Mouse (Mus musculus): Measurements from ENCODE around the gene Adcy5.
A peak's percentile ranks its signal among the peaks of the same experiment; 100 is the strongest.

Gene Adcy5

DNA sequence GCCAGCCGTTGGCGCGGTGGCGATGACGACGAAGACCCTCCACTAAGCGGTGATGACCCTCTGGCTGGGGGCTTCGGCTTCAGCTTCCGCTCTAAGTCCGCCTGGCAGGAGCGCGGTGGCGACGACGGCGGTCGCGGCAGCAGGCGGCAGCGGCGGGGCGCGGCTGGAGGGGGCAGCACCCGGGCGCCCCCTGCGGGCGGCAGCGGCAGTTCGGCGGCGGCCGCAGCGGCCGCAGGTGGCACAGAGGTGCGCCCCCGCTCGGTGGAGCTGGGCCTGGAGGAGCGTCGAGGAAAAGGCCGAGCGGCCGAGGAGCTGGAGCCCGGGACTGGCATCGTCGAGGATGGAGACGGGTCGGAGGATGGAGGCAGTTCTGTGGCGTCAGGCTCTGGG, 1.6 kb downstream of the Adcy5 start:
- DNase-seq (ENCODE audit: low read depth): no peak

- DNase-seq (ENCODE audit: low read depth): no peak
Measured at GRCm38 (mm10) chr16:35156832-35157231, 2.2 kb downstream of the Adcy5 start.

- DNase-seq (ENCODE audit: low read depth): no peak
Measured at GRCm38 (mm10) chr16:35159532-35159931, 4.9 kb downstream of the Adcy5 start.

- DNase-seq (ENCODE audit: low read depth): no peak
Measured at GRCm38 (mm10) chr16:35159991-35160390, 5.3 kb downstream of the Adcy5 start.

- DNase-seq (ENCODE audit: low read depth): no peak
Measured at GRCm38 (mm10) chr16:35164361-35165224, 9.9 kb downstream of the Adcy5 start.

DNA sequence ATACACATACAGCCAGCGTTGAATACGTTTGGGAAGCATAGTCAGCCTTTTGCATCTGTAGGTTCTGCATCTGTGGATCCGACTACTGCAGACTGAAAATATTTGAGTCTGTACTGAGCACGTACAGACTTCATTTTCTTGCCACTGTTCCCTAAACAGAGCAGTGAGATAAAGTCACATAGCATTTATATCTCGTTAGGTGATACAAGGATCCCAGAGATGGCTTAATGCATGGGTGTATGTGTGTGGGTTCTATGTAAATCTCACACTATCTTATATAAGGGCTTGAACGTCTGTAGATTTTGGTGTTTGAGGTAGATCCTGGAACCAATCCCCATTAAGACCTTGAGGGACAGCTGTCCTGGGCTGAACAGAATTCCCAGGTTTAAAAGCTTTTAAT, 10.7 kb downstream of the Adcy5 start:
- DNase-seq (ENCODE audit: low read depth): no peak

DNA sequence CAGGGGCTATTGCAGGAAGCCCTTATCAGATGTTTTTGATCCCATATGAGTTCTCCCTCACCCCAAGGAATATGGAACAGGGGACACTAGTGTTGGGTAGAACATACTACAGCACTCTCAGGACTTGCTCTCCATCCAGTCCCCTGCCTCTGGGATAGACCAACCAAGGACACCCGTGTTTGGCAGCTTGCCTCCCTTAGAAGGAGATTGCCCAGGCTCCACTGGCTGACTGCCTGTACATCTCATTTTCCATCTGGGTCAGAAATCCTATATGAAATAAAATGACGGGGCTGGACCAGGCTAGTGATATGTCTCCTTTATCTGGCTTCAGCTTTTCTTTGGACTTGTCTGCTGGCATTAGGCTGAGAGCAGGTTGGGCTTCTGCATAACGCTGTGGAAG, 11.1 kb downstream of the Adcy5 start:
- no peak for DNase-seq (ENCODE audit: low read depth)

DNA sequence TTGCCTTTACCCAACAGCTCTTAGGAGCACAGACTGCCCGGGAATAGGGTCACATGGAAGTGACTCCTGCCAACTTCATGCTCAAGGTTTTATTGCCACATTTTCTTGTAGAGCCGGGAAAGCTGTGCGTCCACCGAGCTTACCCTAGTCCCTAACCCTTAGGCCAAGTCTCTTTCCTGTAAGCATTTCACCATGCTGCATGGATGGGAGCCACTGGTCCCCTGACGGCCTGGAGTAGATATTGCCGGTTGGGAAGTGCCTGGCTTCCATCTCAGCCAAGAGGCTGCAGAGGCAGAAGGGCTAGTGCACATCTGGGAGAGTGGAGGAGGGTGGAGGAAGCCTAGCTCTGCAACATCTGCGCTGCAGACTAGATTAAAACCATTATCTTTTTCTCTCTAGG, 14.8 kb downstream of the Adcy5 start:
- DNase-seq (ENCODE audit: low read depth): no peak

- no peak for DNase-seq (ENCODE audit: low read depth)
Measured at GRCm38 (mm10) chr16:35172195-35172594, 17.5 kb downstream of the Adcy5 start.

GRCm38 (mm10) chr16:35178516-35178915, 23.8 kb downstream of the Adcy5 start:
- peak; percentile 17 for DNase-seq (ENCODE audit: low read depth)

GRCm38 (mm10) chr16:35179082-35179481, 24.4 kb downstream of the Adcy5 start:
- DNase-seq (ENCODE audit: low read depth): peak; percentile 36

GRCm38 (mm10) chr16:35183161-35183560, 28.5 kb downstream of the Adcy5 start:
- DNase-seq (ENCODE audit: low read depth): no peak

- DNase-seq (ENCODE audit: low read depth): no peak
Measured at GRCm38 (mm10) chr16:35188111-35188510, 33.4 kb downstream of the Adcy5 start.

DNA sequence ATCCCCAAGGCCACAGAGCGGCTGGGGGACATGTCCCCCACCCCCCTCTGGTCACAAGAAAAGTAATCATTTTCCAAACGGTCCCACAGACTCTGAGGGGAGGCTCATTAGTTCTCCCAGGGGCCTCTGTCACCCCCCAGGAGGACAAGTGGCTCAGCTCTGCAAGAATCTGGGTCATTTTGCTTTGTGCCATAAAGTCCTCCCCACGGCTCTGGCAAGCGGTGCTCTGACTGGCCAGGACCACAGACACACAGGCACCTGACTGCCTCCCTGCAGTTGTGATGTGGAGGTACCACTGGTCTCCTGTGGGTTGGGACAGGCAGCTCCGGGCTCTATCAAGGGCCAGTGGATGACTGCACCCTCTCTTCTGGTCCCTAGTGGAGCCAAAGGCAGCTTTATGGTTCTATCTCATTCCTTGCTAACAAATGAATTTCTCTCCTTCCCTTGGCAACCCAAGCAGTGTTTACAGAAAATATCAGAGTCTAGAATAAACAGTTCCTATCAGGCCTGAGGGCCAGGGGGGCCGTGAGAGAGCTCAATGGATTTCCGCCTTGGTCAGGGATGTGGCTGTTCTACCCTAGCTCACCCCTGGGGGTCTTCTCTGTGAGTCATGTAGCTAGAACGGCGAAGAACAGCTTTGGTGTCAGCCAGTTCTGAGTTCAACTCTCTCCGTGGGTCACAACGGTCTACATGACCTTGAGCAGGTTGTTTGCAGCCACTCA, 34.9 kb downstream of the Adcy5 start:
- DNase-seq (ENCODE audit: low read depth): no peak

GRCm38 (mm10) chr16:35190777-35191176, 36.1 kb downstream of the Adcy5 start:
- no peak for DNase-seq (ENCODE audit: low read depth)

DNA sequence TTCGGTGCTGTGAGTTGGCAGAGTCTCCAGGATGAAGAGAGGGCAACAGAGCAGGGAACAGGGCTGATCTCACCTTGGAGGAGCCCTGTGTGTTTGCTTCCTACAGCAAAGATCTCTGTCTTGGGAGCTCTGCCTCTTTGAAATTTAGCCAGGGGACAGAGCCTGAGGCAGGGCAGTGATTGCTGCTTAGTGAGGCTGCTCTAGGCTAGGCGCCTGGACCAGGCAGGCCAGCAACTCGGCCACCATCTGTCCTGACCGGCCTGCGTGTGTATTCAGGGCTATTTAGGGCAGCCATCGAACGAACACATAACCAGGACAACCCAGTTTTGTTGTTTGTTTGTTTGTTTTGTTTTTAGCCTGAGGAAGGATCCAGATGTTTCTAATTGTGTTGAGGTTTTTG, 36.6 kb downstream of the Adcy5 start:
- no peak for DNase-seq (ENCODE audit: low read depth)

DNA sequence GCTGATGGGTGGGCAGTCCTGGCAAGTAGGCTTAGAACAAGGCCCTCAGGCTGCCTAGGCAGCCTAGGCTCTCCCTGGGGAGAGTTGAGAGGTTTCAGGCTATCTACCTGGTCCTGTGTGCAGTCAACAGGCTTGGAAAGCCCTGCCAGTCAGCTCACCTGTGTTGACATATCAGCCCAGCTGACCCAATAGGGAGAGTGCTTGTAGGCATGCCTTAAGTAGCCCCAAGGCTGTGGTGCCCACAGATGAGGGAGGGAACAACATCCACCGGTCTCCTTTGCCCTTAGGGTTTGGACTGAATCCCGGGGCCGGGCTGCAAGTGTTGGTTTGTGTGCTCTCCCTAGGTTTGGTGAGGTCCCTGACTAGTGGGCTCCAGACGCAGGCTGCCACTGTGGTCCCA, 37.8 kb downstream of the Adcy5 start:
- no peak for DNase-seq (ENCODE audit: low read depth)

- DNase-seq (ENCODE audit: low read depth): no peak
Measured at GRCm38 (mm10) chr16:35193357-35193756, 38.7 kb downstream of the Adcy5 start.

GRCm38 (mm10) chr16:35199721-35200431, 45.2 kb downstream of the Adcy5 start:
- no peak for DNase-seq (ENCODE audit: low read depth)

DNA sequence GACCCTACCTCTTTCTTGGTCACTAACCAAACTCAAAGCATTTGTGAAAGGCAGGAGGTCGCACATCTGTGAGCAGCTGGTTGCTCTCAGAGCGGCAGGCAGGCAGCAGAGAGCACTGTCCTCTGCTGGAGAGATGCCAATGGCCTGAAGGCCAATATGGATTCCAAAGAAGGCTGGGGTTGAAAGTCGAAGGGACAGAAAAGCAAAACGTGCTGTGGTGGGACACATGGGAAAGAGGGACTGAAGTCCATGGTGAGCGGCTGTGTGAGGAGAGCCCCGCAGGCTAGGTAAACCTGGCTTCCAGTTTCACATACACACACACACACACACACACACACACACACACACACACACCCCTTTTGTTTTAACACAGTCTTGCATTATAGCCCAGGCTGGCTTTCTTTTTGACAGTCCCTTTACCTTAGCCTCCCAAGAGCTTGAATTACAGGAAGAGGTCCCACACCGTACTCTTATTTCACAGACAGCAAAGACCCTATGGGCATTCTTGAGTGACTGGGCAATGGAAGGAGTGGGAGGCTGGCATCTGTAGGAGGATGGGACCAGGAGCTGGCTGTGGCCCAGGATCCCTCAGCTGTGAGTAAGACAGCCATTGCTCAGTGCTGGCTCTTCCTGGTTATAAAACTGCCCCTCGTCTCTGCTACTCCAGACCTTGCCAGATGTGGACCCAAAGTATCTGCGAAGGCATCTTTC, 45.9 kb downstream of the Adcy5 start:
- DNase-seq (ENCODE audit: low read depth): no peak

- no peak for DNase-seq (ENCODE audit: low read depth)
Measured at GRCm38 (mm10) chr16:35201281-35201680, 46.6 kb downstream of the Adcy5 start.

DNA sequence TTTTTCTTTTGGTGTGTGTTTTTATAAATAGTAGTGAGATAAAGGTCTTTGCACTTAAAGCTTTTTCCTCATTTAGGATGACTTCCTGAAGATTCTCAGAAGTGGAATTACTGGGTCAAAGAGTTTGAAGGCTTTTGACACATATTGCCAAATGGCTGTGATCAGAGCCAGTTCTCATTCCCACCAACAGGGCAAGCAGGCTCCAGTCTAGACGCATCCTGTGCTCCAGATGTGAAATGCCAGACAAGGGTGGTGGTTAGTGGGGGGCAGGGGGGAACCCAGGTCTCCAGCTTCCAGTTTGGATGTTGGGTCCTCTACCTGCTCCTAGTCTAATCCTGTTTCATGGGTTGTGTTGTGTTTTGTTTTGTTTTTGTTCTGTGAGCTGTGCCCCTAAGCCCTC, 48.8 kb downstream of the Adcy5 start:
- DNase-seq (ENCODE audit: low read depth): no peak
